Mouse (Mus musculus) cerebellum, postnatal 14 days (tissue): Measurements from ENCODE around the gene Hspa2.
A peak's percentile ranks its signal among the peaks of the same experiment; 100 is the strongest.

ENCODE experiments used
- DNase-seq, 2 experiments: peaks; one replicate each; pipeline ENCODE4 v3.0.0; 2021; ENCODE audit warnings: mixed read lengths in 2 of 2

The Hspa2 gene

GRCm38 (mm10) chr12:76403886-76404537 is at the start of gene Hspa2:
Gene Hspa2 (plus strand): TSS chr12:76404176.
- DNase-seq, result peak; percentile 100

GRCm38 (mm10) chr12:76360868-76361267 is 43.1 kb upstream of the Hspa2 start:
- no peak for DNase-seq

GRCm38 (mm10) chr12:76361405-76362302 is 42.3 kb upstream of the Hspa2 start:
- DNase-seq, result no peak

GRCm38 (mm10) chr12:76362303-76362676 is 41.7 kb upstream of the Hspa2 start:
- DNase-seq, result no peak

- no peak for DNase-seq
These were observed 37.7 kb upstream of the Hspa2 start for GRCm38 (mm10) chr12:76366276-76366675.

- peak; percentile 49 to 54 for DNase-seq
These were observed 36.6 kb upstream of the Hspa2 start for GRCm38 (mm10) chr12:76367096-76367995.

GRCm38 (mm10) chr12:76368201-76368789 is 35.7 kb upstream of the Hspa2 start:
- DNase-seq, result peak; percentile 15 to 23

GRCm38 (mm10) chr12:76368790-76369205 is 35.2 kb upstream of the Hspa2 start:
- peak; percentile 83 to 88 for DNase-seq

- peak; percentile 89 to 93 for DNase-seq
These were observed 34.6 kb upstream of the Hspa2 start, which contains the start of gene Zbtb25 for GRCm38 (mm10) chr12:76369206-76369977. Gene Zbtb25 (minus strand): TSS chr12:76369602.

GRCm38 (mm10) chr12:76369978-76370830 is 33.8 kb upstream of the Hspa2 start, which contains the start of gene Zbtb1:
Gene Zbtb1 (plus strand): TSS chr12:76370266.
- peak; percentile 79 to 81 for DNase-seq

GRCm38 (mm10) chr12:76370831-76371571 is 33.0 kb upstream of the Hspa2 start:
- DNase-seq, result peak; percentile 60 to 63

- no peak for DNase-seq
These were observed 31.9 kb upstream of the Hspa2 start for GRCm38 (mm10) chr12:76372046-76372445.

- peak in 1 of 2 experiments; percentile 42 for DNase-seq
These were observed 30.8 kb upstream of the Hspa2 start for GRCm38 (mm10) chr12:76372881-76373818.

GRCm38 (mm10) chr12:76373991-76374390 is 30.0 kb upstream of the Hspa2 start:
- no peak for DNase-seq

- DNase-seq, result no peak
These were observed 29.1 kb upstream of the Hspa2 start for GRCm38 (mm10) chr12:76374911-76375310.

- no peak for DNase-seq
These were observed 28.5 kb upstream of the Hspa2 start for GRCm38 (mm10) chr12:76375506-76375905.

- DNase-seq, result peak; percentile 37 to 44
These were observed 27.3 kb upstream of the Hspa2 start for GRCm38 (mm10) chr12:76376649-76377048.

GRCm38 (mm10) chr12:76377059-76377458 is 26.9 kb upstream of the Hspa2 start:
- no peak for DNase-seq

- DNase-seq, result no peak
These were observed 26.2 kb upstream of the Hspa2 start for GRCm38 (mm10) chr12:76377726-76378125.
